Mouse (Mus musculus) brown adipose tissue, adult 24 weeks (tissue): Measurements from ENCODE around the gene Pias4. TPM values are rescaled to one million over a fixed set of nuclear protein-coding genes. Genes with fewer than 3 reads are reported as not detected.

Experiments used
- H3K27ac ChIP-seq: fragments of 200-500 bp; replicated peaks from 2 replicates; pipeline ENCODE4 v1.5.1; 2012; ENCODE audit warnings: low read depth, mild to moderate bottlenecking, low read length
- H3K4me1 ChIP-seq: fragments of 200-500 bp; 2 replicates; pipeline ENCODE4 v1.6.1; 2012; ENCODE audit warnings: low read length, mixed read lengths; ENCODE audit not compliant: control insufficient read depth, insufficient read depth, insufficient read length
- H3K4me3 ChIP-seq: fragments of 200-500 bp; 2 replicates; pipeline ENCODE4 v1.5.1; 2012; ENCODE audit warnings: low read depth, mild to moderate bottlenecking, low read length, moderate library complexity; ENCODE audit not compliant: insufficient read depth
- polyA plus RNA-seq: library from polyadenylated mRNA; stranded (reverse); fragments of >200 nt; gene quantifications from 2 replicates; pipeline ENCODE4 v1.2.4, GENCODE M21; 2012; ENCODE audit not compliant: missing spikeins, insufficient read depth, insufficient read length

Pias4 gene
- polyA plus RNA-seq, 1 experiment = 10.3 TPM

GRCm38 (mm10) chr10:81119625-81120024 is 48.1 kb downstream of the Pias4 start:
- Histone ChIP-seq H3K27ac (no peak overlapping the region), H3K4me1 (no peaks in the 10 kb centered on the region; the same call in 1 of the 2 replicates), H3K4me3 (no peak overlapping the region)

GRCm38 (mm10) chr10:81112946-81113345 is 54.8 kb downstream of the Pias4 start:
- Histone ChIP-seq H3K27ac (no peak overlapping the region), H3K4me1 (no peaks in the 10 kb centered on the region; the same call in 1 of the 2 replicates)

DNA sequence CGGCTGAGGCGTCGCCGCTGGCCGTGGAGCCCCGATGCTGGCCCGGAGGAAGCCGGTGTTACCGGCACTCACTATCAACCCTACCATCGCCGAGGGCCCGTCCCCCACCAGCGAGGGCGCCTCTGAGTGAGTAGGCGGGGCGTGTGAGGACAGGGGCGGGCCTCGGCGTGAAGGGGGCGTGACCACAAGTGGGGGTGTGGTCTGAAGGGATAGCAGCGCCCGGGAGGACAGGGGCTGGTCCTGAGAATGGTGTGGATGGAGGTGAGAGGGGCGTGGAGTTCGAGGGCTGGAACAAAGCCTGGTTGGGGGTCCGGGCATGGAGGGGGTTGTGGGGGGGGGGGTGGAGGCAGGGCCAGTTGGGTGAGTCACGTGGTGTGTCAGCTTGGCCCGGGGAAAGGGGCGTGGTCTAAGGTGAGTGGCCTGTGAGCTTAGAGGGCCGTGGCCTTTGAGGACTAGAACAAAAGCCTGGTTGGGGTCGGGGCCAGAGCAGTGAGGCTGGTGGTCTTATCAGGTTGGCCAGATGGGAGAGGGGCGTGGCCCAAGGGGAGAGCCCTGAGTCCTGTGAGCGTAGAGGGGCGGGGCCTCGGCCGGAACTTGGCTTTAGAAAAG is 61.5 kb downstream of the Pias4 start:
- H3K4me3 ChIP-seq = peak overlapping the region; percentile 96
- peak overlapping the region; percentile 84 for H3K27ac ChIP-seq

More at GRCm38 (mm10) chr10:81112946-81113345, 54.8 kb downstream of the Pias4 start:
- H3K4me3 ChIP-seq = no peak overlapping the region

GRCm38 (mm10) chr10:81105565-81106112 is 62.1 kb downstream of the Pias4 start, which contains the start of gene Map2k2:
Map2k2 (plus strand) TSS chr10:81105915.
- Histone ChIP-seq H3K4me3 (peak within 1 kb of the TSS; percentile 96), H3K4me1 (peaks cover 12% of the 10 kb centered on the region), H3K27ac (peak within 1 kb of the TSS; percentile 93)

More for the DNA sequence above, 61.5 kb downstream of the Pias4 start:
- H3K4me1 ChIP-seq = peaks cover 12% of the 10 kb centered on the region

Other genes with a start within 250 kb of the Pias4 start
- 1.9 and 4.9 TPM in 2 replicates for gene Lmnb2, start 249.7 kb downstream of the Pias4 start, polyA plus RNA-seq
- 7.2 and 10.3 TPM in 2 replicates for gene Gadd45b, start 237.8 kb downstream of the Pias4 start, polyA plus RNA-seq
- gene Gng7, start 153.0 kb downstream of the Pias4 start, polyA plus RNA-seq = 6.4 and 9.0 TPM in 2 replicates
- gene Diras1, start 142.3 kb downstream of the Pias4 start, polyA plus RNA-seq = not detected in 2 replicates
- gene Slc39a3, start 130.5 kb downstream of the Pias4 start, polyA plus RNA-seq = 7.0 and 12.1 TPM in 2 replicates
- 130 and 139 TPM in 2 replicates for gene Sgta, start 107.7 kb downstream of the Pias4 start, polyA plus RNA-seq
- 7.0 and 11.3 TPM in 2 replicates for gene Thop1, start 97.9 kb downstream of the Pias4 start, polyA plus RNA-seq
- gene Creb3l3, start 69.0 kb downstream of the Pias4 start, polyA plus RNA-seq = not detected in 2 replicates
- gene Map2k2, start 62.0 kb downstream of the Pias4 start, polyA plus RNA-seq = 64.4 and 88.3 TPM in 2 replicates
- gene Zbtb7a, start 32.7 kb downstream of the Pias4 start, polyA plus RNA-seq = 28.4 and 29.6 TPM in 2 replicates
- gene Eef2, start 8.7 kb upstream of the Pias4 start, polyA plus RNA-seq = 538 and 581 TPM in 2 replicates
- 15.7 and 31.7 TPM in 2 replicates for gene Dapk3, start 15.1 kb upstream of the Pias4 start, polyA plus RNA-seq
- gene 4930442H23Rik, start 15.9 kb upstream of the Pias4 start, polyA plus RNA-seq = not detected in 2 replicates
- 1.4 TPM in 1 of 2 replicates, not detected in the other for gene Nmrk2, start 34.1 kb upstream of the Pias4 start, polyA plus RNA-seq
- gene Atcay, start 62.9 kb upstream of the Pias4 start, polyA plus RNA-seq = not detected in 2 replicates
- gene Zfr2, start 65.2 kb upstream of the Pias4 start, polyA plus RNA-seq = 0.32 and 1.2 TPM in 2 replicates
- gene Matk, start 85.0 kb upstream of the Pias4 start, polyA plus RNA-seq = not detected in 2 replicates
- gene Mrpl54, start 99.0 kb upstream of the Pias4 start, polyA plus RNA-seq = 122 and 144 TPM in 2 replicates
- 59.5 and 82.7 TPM in 2 replicates for gene Apba3, start 99.0 kb upstream of the Pias4 start, polyA plus RNA-seq
- gene Tjp3, start 123.7 kb upstream of the Pias4 start, polyA plus RNA-seq = 1.6 TPM in 1 of 2 replicates, not detected in the other
- 10.6 and 12.4 TPM in 2 replicates for gene Pip5k1c, start 125.0 kb upstream of the Pias4 start, polyA plus RNA-seq
- gene Cactin, start 153.2 kb upstream of the Pias4 start, polyA plus RNA-seq = 8.4 and 9.6 TPM in 2 replicates
- gene Tbxa2r, start 160.8 kb upstream of the Pias4 start, polyA plus RNA-seq = not detected in 2 replicates
- 1.0 TPM in 1 of 2 replicates, not detected in the other for gene Gipc3, start 175.3 kb upstream of the Pias4 start, polyA plus RNA-seq
- 66.1 and 78.7 TPM in 2 replicates for gene Hmg20b, start 182.6 kb upstream of the Pias4 start, polyA plus RNA-seq
- 8.3 and 11.5 TPM in 2 replicates for gene Mfsd12, start 189.6 kb upstream of the Pias4 start, polyA plus RNA-seq
- gene 4930404N11Rik, start 197.9 kb upstream of the Pias4 start, polyA plus RNA-seq = not detected in 2 replicates
- gene Fzr1, start 210.6 kb upstream of the Pias4 start, polyA plus RNA-seq = 9.3 and 10.3 TPM in 2 replicates
- 25.1 and 35.9 TPM in 2 replicates for gene Dohh, start 216.5 kb upstream of the Pias4 start, polyA plus RNA-seq
- gene Gm48551, start 216.5 kb upstream of the Pias4 start, polyA plus RNA-seq = 2.4 TPM in 1 of 2 replicates, not detected in the other
- not detected in 2 replicates for gene Gm48552, start 221.1 kb upstream of the Pias4 start, polyA plus RNA-seq
- 1.9 and 5.3 TPM in 2 replicates for gene Smim24, start 225.1 kb upstream of the Pias4 start, polyA plus RNA-seq